Mouse (Mus musculus) left cerebral cortex, adult 9 months (tissue): Measurements from ENCODE around the gene Cd9.
"Not testable (repeated sequence)": the region's sequence is repeated elsewhere in the genome, so short reads cannot be mapped to it uniquely, and the experiment has no call there.

ENCODE experiments used
- DNase-seq, 2 experiments: peaks; one replicate each; pipeline ENCODE4 v3.0.0; 2022; ENCODE audit warnings: low spot score in 2 of 2

The Cd9 gene

DNA sequence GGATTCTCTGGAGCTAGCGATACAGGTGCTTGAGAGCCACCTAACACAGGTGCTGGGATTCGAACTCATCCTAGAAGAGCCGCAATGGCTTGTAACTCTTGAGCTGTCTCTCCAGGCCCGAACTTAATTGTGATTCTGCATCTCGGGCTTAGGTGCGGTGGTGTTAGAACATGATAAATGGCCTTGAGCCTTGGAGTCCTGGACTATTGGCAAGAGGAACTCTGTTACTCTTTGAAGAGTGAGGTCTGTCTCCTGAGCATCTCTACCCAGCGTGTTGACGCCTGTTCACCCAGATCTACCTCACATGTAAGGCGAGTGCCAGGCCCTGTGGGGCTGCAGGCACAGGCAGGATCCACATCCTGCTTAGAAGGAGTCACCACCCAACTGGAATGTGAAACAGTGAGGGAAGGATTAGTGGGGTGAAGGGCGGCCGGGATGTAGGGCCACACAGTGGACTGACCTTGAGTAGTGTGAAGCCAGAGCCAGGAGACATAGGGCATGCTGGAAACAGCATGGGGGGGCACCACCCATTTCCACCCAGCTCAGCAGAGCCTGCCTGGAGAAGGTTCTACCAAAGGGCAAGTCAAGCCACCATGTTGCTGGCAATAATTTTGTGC, 8.7 kb upstream of the Cd9 start:
- DNase-seq = no peak

GRCm38 (mm10) chr6:125498062-125498461, 3.5 kb upstream of the Cd9 start:
- no peak for DNase-seq

- DNase-seq = no peak
Measured at GRCm38 (mm10) chr6:125496417-125496816, 1.8 kb upstream of the Cd9 start.

DNA sequence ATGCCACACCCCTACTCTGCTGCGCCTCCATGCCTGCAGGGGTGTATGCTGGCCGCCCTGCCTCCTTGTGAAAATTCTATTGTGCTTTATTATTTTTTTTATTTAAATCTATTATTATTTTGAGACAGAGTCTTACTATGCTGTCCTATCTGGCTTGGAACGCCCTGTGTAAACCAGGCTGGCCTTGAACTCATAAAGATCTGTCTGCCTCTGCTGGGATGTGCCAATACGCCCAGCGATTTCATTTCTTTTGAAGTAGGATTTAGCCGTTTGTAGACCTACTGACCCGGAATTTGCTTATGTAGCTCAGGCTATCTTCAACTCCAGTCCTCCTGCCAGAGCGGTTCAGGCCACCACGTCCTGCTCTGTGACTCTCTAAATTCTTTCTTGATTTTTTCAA, 770 bp upstream of the Cd9 start:
- DNase-seq = no peak

- DNase-seq = no peak
Measured at GRCm38 (mm10) chr6:125493147-125493546, 1.4 kb downstream of the Cd9 start.

GRCm38 (mm10) chr6:125492664-125493063, 1.9 kb downstream of the Cd9 start:
- no peak for DNase-seq

DNA sequence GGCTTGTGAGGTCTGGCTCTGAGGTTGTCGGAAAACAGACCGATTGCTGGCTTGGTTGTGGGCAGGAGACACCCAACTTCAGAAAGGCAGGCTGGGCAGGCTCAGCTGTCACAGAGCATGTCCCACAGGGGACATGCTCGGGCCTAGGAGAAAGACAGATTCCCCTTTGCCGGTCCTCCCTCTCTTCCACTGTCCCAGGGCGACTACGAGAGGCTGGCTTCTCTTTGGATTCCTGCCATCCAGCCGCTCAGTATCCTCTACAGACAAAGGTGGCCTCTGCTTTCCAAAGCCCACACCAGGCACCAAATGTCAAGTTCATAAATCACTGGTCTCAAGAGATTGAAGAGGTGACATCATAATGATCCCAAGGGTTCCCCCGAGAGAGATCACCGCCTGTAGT, 2.6 kb downstream of the Cd9 start:
- DNase-seq = no peak

- no peak for DNase-seq
Measured at GRCm38 (mm10) chr6:125491393-125491792, 3.2 kb downstream of the Cd9 start.

DNA sequence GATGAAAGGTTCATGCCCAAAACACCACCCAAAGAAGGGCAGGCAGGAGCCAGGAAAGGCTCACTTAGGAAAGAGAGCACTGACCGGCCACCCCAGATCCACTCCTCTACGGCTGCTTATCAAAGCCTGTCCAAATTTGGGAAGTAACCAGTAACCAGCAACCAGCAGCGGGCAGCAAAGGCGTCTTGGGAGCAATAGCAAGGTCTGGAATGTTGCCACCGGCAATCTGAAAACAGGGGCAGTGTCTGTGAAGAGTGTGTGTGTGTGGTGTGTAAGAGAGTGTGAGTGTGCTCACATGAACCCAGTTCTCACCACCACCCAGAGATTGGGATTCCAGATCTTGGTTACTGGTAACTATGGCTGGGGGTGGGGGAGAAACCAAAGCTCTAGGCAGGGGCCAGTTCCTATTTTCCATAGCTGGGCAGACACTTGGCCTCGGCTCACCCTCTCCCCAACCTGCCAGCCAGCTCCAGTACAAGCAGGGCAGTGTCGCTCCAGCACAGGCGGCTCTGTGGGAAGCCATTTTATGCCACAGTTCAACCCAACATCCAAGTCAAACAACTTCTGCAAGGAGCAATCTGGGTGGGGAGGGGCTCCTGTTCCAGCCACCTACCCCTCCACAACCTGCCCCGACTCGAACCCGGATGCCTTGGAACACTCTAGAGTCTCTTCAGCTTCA, 4.6 kb downstream of the Cd9 start:
- DNase-seq = no peak

GRCm38 (mm10) chr6:125485589-125485988, 9.0 kb downstream of the Cd9 start:
- DNase-seq = no peak

GRCm38 (mm10) chr6:125484721-125485120, 9.9 kb downstream of the Cd9 start:
- no peak for DNase-seq

DNA sequence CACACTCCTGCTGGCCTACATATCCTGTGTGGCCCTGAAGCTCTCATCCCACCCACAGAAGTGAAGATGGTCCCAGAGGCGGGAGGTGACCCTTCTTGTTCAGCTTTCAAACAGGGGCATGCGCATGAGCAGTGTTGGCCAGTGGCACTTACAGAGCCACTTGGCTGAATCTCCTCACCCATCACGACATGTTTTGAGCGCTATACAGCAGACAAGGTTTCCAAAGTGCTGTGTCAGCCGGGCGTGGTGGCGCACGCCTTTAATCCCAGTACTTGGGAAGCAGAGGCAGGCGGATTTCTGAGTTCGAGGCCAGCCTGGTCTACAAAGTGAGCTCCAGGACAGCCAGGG, 10.3 kb downstream of the Cd9 start:
- not testable (repeated sequence) for DNase-seq

DNA sequence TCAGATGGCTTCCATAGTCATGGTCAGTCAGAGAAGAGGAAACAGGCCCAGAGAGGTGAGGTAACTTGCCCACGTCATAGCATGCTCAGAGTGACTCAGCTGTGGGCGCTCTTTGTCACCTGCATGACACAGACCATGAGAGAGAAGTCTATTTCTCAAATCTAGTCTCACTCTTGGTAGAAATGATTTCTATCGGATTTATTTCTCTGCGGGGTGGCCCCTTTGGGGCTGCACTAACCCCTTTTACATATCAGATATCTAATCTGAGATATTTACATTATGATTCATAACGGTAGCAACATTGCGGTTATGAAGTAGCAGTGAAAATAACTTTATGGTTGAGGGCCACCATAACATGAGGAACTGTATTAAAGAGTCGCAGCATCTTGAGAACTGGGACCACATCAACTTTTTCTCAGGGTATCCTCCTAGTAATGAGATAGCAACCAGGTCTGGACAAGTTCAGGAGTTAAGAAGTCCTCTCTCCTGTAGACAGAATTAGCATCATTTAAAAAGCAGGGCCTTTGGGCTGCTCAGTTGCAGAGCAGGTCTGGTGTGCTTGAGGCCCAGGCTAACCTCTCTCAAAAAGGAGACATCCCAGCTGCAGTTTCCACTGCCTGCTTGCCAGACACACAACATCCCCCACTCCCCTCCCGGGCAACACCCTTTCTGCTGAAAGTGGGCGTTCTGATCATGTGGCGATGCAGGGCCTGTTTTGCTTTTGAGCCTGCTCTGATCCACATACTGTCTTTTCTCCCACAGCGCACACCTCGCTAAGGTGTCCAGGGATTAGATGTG, 10.9 kb downstream of the Cd9 start:
- no peak for DNase-seq

GRCm38 (mm10) chr6:125482427-125482831, 12.2 kb downstream of the Cd9 start:
- no peak for DNase-seq

DNA sequence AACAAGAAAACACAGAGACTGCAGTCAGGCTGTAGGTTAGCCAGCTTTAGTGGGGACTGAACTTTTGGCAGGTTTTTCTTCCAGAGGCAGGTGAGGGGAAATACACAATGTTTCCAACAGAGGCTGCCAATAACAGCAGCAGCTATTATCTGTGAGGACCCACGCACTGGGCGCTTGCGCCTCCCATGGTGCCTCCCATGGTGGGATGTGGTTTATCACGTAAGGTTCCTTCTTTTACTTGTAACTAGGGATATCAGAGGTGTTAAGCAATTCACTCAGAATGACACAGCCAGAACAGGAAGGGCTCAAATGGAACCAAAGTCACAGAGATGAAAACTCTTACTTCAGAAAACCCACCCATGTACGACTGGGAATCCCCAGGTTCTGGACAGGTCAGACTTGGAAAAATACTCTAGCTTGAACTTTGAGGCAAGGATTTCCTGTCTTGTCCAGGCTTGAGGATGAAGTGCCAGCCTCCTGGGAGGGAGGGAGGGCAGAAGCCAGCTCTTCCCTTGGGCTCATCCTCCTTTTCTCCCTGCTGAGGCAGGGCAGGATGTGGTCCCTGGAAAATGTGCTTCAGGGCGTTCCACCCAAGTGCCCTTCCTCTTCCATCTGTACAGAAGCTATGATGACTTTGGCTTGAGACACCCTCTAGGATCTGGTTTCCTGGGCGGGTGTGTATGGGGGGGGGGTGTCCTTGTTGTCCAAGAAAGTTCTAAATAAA, 12.8 kb downstream of the Cd9 start:
- DNase-seq = no peak

DNA sequence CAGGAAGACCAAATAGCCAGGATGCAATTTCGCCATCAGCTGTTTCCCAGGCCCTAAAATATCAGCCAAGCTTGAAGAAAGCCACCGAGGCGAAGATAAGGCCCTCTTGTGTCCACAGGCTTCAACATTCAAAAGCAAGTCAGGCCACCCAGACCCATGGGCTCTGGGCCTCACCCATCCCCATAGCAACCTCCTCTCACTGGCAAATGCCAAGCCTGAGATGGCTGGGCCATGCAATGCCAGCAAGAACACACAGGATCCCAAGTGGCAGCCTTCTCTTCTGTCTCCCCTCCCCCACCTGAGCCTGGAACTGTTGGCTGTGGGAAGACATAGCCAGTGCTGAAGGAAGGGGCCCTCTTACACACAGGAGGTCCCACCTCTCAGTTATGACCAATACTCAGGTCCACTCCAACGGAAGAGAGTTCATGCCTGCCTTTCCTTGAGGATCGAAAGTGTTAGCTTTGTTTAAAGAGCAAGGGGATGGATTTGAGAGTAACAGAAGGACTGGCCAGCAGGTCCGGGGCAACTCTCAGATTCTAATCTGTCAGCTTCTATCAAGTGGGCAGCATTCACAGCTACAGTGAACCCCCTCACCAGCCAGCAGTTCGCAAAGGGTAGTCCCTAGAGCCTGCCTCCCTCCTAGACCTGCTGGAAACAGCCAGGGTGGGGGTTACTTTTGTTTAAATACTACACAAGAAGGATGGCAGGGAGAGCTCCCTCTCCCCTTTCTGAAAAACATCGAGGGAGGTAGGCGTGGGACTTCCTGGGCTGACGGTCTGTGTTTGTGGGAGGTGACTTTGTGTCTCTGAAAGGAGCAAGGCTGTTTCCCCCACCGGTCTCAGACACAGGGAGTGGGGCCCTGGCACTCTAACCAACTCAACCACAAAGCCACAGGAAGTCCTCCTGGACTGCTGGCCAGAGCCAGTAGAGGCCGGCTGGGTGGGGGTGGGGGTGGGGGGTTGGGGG, 13.9 kb downstream of the Cd9 start:
- DNase-seq = no peak

DNA sequence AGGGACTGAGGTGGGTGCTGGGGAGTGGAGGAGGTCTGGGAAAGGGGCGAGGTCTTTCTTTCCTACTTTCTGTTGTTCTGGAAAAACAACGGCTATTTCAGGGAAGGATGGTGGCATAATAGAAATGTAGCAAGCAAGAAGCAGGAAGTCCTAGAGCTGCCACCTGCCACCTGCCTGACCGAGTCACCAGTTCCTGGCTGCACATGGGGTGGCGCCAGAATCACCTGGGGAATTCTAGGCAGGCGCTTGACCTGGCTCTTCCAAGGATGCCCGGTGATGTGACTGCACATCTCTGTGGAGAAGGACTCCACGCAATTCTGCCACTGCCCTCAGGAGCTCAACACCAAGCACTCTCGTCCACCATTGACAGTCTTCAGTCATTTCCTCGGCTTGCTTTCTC, 15.2 kb downstream of the Cd9 start:
- DNase-seq = no peak

- DNase-seq = no peak
Measured at GRCm38 (mm10) chr6:125478135-125479128, 16.2 kb downstream of the Cd9 start.

GRCm38 (mm10) chr6:125476826-125477589, 17.6 kb downstream of the Cd9 start:
- DNase-seq = no peak
